Mouse (Mus musculus) retina, postnatal 7 days (tissue): ENCODE results near the gene As3mt.

Experiments
- DNase-seq: peaks from one replicate; pipeline ENCODE4 v3.0.0-alpha.2; 2012; ENCODE audit warnings: low read depth, low spot score

As3mt gene

DNA sequence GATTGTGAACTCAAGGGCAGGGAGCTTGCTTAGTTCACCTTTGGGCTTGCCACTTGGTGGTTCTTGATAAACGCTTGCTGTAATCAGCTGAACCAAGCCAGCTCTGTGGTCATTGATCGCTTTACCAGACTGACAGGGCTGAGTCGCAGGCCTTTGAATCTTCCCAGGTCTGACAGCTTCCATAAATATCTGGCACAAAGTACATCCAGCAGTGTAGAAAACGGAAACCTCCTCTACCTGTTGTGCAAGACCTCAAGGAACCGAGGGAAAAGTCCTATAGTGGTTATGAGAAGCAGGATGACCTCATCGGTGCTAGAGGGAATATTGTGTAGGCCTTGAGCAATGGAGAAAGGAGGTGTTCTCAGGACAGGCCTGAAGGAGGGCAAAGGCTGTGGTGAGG lies 77.2 kb downstream of the As3mt start:
- DNase-seq = no peak

DNA sequence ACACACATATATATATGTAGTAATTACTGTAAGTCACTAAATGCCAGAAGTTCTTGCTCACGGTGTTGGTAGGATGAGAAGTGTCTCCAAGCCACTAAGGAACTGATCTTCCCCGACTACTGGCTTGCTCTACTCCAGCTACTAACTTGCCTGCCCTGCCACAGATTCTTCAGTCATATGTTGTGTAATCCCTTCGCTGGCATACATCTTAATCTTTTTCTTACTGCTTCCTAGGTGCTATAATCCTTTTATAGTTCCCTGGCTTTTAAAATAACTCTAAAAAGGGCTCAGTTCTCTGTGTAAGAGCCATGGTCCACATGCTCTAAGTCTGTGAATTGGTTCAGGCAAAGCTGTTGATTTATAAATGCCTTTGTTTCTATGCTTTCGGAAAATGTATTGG lies 78.4 kb downstream of the As3mt start:
- DNase-seq = no peak

DNA sequence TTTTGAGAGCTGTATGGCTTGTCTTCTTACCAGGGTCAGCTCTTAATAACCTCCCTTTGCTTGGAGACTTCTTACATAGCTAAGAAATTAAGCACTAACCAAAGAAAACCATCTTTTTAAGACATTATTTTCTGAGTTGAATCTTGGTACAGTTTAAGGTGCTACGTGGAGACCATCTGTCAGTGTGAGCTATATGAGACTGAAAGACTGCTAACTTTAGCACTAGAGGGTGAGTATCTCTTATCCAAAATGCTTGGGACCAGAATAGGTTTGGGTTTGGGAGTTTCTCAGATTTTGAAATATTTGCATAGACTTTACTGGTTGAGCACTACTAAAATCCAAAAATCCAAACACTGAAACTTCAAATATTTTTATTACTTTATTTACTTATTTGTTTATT lies 82.5 kb downstream of the As3mt start:
- DNase-seq = no peak
